Mouse (Mus musculus): ENCODE measurements around the gene Csrnp2. TPM values are rescaled to one million over a fixed set of nuclear protein-coding genes. Genes with fewer than 3 reads are reported as not detected.
A peak's percentile ranks its signal among the peaks of the same experiment; 100 is the strongest.
"Not testable (repeated sequence)": the region's sequence is repeated elsewhere in the genome, so short reads cannot be mapped to it uniquely, and the experiment has no call there.

Csrnp2 gene
- polyA plus RNA-seq, 1 experiment from 2014 or later = 11.3 TPM

DNA sequence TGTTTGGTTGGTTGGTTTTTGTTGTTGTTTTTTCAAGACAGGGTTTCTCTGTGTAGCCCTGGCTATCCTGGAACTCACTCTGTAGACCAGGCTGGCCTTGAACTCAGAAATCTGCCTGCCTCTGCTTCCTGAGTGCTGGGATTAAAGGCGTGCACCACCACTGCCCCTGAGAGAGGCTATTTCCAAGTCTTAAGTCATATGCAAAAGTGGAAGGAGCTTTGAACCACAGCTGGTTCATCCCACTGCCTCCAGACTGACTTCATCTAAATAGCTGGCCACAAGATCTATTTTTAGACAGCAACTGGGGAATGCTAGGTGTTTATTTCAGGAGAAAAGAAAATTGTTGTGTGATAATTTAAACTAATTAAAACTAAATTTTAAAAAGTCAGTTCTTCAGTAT, 7.0 kb downstream of the Csrnp2 start:
- peaks cover 60% of the 10 kb centered on the region for H3K36me3 ChIP-seq (ENCODE audit: control insufficient read depth, insufficient read depth, low read length)
- H3K4me2 ChIP-seq (ENCODE audit: low read length); H3K27ac ChIP-seq (ENCODE audit: low read depth); H3K9me3 ChIP-seq (ENCODE audit: control insufficient read depth, low read length); H3K9ac ChIP-seq (ENCODE audit: low read length); H3K4me3 ChIP-seq (ENCODE audit: low read depth, low read length); DNase-seq (ENCODE audit: low spot score); ATAC-seq (replicated peaks; ENCODE audit: low FRiP score, low TSS enrichment, low read depth); H3K27me3 ChIP-seq (replicated peaks; ENCODE audit: control insufficient read depth, insufficient read depth, low read length): not testable (repeated sequence)
- peaks cover 24% of the 10 kb centered on the region for H3K4me1 ChIP-seq (replicated peaks; ENCODE audit: control insufficient read depth, insufficient read depth, low read length)
- WGBS = 95% methylated on average over 1 of the region's 1 CpGs

DNA sequence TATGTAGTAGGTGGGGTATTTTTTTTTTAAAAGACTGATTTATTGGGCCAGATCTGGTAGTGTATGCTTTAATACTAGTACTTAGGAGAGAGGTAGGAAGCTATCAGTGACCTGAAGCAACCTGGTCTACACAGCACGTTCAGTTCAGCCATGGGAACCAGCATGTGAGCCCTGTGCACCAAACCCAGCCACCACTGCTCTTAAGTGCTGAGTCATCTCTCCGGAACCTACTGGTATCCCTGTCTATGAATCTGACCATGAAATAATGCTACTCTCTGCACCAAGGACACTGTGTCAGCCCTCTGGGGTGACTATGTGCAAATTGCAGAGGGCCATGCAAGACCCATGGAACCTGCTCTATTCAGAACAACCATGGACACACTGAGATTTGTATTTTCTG, 8.2 kb downstream of the Csrnp2 start:
- Histone ChIP-seq H3K9me3 (ENCODE audit: control insufficient read depth, low read length) (no peaks in the 10 kb centered on the region), H3K4me1 (replicated peaks; ENCODE audit: control insufficient read depth, insufficient read depth, low read length) (peaks cover 12% of the 10 kb centered on the region), H3K9ac (ENCODE audit: low read length) (no peak overlapping the region), H3K36me3 (ENCODE audit: control insufficient read depth, insufficient read depth, low read length) (peaks cover 72% of the 10 kb centered on the region), H3K4me3 (ENCODE audit: low read depth, low read length) (no peak overlapping the region), H3K27me3 (replicated peaks; ENCODE audit: control insufficient read depth, insufficient read depth, low read length) (no peaks in the 10 kb centered on the region), H3K27ac (ENCODE audit: low read depth) (no peak overlapping the region), H3K4me2 (ENCODE audit: low read length) (no peak overlapping the region)
- no peak for DNase-seq (ENCODE audit: low spot score)
- 91% methylated on average over 2 of the region's 2 CpGs for WGBS
- ATAC-seq (replicated peaks; ENCODE audit: low FRiP score, low TSS enrichment, low read depth) = no peak

DNA sequence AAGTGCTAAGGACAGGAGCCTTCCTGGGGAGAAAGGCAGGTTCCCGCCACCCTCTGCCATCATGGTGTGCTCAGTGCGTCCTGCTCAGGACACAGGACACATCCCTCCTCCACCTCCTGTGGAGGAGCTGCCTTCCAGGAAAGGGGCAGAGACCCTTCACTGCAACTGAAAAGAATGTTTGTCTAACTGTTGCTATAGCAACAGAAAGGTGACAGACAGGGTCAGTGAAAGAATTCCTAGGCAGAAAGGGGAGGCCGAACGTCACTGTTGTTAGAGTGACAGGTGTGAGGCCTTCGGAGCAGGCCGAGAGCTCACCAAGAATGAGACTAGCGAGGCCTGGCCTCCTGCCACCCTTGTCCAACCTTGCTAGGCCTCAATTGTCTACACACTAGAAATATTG, 8.8 kb downstream of the Csrnp2 start:
- peaks cover 6% of the 10 kb centered on the region for H3K4me1 ChIP-seq (replicated peaks; ENCODE audit: control insufficient read depth, insufficient read depth, low read length)
- H3K27me3 ChIP-seq (replicated peaks; ENCODE audit: control insufficient read depth, insufficient read depth, low read length) = no peaks in the 10 kb centered on the region
- H3K36me3 ChIP-seq (ENCODE audit: control insufficient read depth, insufficient read depth, low read length) = peaks cover 78% of the 10 kb centered on the region
- H3K4me3 ChIP-seq (ENCODE audit: low read depth, low read length) = no peak overlapping the region
- DNase-seq (ENCODE audit: low spot score) = no peak
- no peaks in the 10 kb centered on the region for H3K9me3 ChIP-seq (ENCODE audit: control insufficient read depth, low read length)
- H3K9ac ChIP-seq (ENCODE audit: low read length) = no peak overlapping the region
- WGBS = 43% methylated on average over 7 of the region's 7 CpGs
- no peak overlapping the region for H3K4me2 ChIP-seq (ENCODE audit: low read length)
- ATAC-seq (replicated peaks; ENCODE audit: low FRiP score, low TSS enrichment, low read depth) = no peak
- no peak overlapping the region for H3K27ac ChIP-seq (ENCODE audit: low read depth)

DNA sequence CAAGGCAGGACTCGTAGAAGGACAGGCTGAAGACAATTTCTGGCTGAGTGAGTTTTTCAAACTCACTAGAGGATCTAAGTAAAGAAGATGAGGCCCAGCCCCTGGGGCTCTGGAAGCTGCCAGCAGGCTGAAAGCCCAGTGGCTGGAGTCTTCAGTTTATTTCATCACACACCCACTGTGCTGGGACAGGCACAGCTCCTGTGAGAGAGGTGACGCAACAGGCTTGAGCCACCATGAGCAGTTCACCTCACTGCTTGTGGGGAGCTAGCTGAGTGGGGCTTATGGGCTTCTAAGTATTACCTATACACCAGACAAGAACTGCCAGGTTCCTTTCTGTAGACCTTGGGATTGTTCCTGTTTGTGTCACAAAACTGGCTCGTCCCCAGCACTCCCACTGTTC, 9.7 kb downstream of the Csrnp2 start:
- no peak for ATAC-seq (replicated peaks; ENCODE audit: low FRiP score, low TSS enrichment, low read depth)
- Histone ChIP-seq H3K27ac (ENCODE audit: low read depth) (no peak overlapping the region), H3K4me3 (ENCODE audit: low read depth, low read length) (no peak overlapping the region), H3K27me3 (replicated peaks; ENCODE audit: control insufficient read depth, insufficient read depth, low read length) (no peaks in the 10 kb centered on the region), H3K4me1 (replicated peaks; ENCODE audit: control insufficient read depth, insufficient read depth, low read length) (peaks cover 4% of the 10 kb centered on the region), H3K9me3 (ENCODE audit: control insufficient read depth, low read length) (no peaks in the 10 kb centered on the region), H3K9ac (ENCODE audit: low read length) (no peak overlapping the region), H3K36me3 (ENCODE audit: control insufficient read depth, insufficient read depth, low read length) (peaks cover 86% of the 10 kb centered on the region), H3K4me2 (ENCODE audit: low read length) (no peak overlapping the region)
- WGBS = 88% methylated on average over 3 of the region's 3 CpGs
- no peak for DNase-seq (ENCODE audit: low spot score)

DNA sequence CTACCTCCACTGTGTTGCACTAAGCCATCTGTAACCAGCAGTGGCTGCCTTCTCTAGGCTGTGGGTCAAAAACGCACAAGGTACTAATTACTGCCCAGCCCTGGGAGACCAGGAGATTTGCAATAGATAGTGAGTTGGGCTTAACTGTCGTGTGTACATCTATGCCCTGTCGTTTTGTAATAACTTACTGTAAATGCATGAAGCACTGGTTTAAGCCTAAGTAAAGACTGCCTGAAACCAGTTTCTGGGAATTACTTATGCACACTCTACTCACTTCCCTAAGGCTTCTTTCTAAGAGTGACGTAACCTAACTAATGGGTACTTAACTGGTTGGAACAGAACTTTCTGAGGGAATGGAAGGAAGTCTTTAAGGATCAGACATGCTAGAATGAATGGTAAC, 16.4 kb downstream of the Csrnp2 start:
- no peaks in the 10 kb centered on the region for H3K4me1 ChIP-seq (replicated peaks; ENCODE audit: control insufficient read depth, insufficient read depth, low read length)
- H3K4me2 ChIP-seq (ENCODE audit: low read length) = no peak overlapping the region
- H3K27ac ChIP-seq (ENCODE audit: low read depth) = no peak overlapping the region
- no peak overlapping the region for H3K4me3 ChIP-seq (ENCODE audit: low read depth, low read length)
- ATAC-seq (replicated peaks; ENCODE audit: low FRiP score, low TSS enrichment, low read depth) (no peak), DNase-seq (ENCODE audit: low spot score) (no peak)
- H3K36me3 ChIP-seq (ENCODE audit: control insufficient read depth, insufficient read depth, low read length) = peaks cover 95% of the 10 kb centered on the region
- no peak overlapping the region for H3K9ac ChIP-seq (ENCODE audit: low read length)
- WGBS = 82% methylated on average over 4 of the region's 4 CpGs
- H3K9me3 ChIP-seq (ENCODE audit: control insufficient read depth, low read length) = no peaks in the 10 kb centered on the region
- no peaks in the 10 kb centered on the region for H3K27me3 ChIP-seq (replicated peaks; ENCODE audit: control insufficient read depth, insufficient read depth, low read length)

DNA sequence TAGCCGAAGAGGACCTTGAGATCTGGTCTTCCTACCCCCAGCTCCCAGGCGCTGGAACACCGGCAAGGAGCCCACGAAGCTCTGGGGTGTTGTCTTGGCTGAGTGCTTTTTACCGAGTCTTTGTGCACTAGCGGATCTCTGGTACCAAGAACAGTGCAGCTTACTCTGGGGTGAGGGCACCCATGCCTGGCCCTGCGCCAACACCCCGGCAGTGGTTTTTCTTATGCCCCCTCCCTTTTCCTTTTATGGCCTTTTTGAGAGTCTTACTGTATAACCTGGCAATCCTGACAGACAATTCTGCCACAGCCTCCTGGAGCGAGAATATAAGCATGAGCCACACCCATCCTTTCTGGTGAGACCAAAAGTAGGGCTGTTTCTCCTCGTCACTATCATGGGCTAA, 16.9 kb downstream of the Csrnp2 start:
- H3K4me3 ChIP-seq (ENCODE audit: low read depth, low read length) = no peak overlapping the region
- WGBS = 78% methylated on average over 10 of the region's 10 CpGs
- H3K4me2 ChIP-seq (ENCODE audit: low read length) = no peak overlapping the region
- no peak overlapping the region for H3K27ac ChIP-seq (ENCODE audit: low read depth)
- DNase-seq (ENCODE audit: low spot score) = no peak
- no peaks in the 10 kb centered on the region for H3K27me3 ChIP-seq (replicated peaks; ENCODE audit: control insufficient read depth, insufficient read depth, low read length)
- peaks cover 96% of the 10 kb centered on the region for H3K36me3 ChIP-seq (ENCODE audit: control insufficient read depth, insufficient read depth, low read length)
- no peaks in the 10 kb centered on the region for H3K4me1 ChIP-seq (replicated peaks; ENCODE audit: control insufficient read depth, insufficient read depth, low read length)
- no peak for ATAC-seq (replicated peaks; ENCODE audit: low FRiP score, low TSS enrichment, low read depth)
- H3K9ac ChIP-seq (ENCODE audit: low read length) = no peak overlapping the region
- H3K9me3 ChIP-seq (ENCODE audit: control insufficient read depth, low read length) = no peaks in the 10 kb centered on the region

DNA sequence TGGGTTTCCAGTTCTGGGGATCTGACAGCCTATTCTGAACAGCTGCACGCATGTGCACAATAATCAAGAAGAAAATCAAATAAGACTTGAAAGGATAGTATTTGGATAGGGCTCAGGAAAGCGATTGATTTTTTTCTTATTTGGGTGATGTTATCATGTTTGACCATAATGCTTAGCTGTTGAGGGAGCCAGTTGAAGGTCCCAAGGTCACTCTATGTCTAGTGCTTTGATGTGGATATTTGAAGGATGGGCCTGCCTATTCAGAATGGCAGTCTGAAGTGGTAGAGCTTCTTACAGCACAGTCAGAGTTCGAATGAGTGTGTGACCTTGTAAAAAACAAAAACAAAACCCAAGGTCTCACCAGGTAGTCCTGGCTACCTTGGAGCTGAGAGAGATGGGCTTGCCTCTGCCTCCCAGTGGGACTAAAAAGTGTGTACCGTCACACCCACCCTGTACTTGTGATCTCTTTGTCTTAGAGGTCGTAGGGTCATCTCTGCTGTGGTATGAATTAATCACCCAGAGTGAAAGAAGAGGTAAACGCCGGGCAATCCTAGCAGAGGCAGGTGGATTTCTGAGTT, 21.3 kb downstream of the Csrnp2 start:
- no peaks in the 10 kb centered on the region for H3K27me3 ChIP-seq (replicated peaks; ENCODE audit: control insufficient read depth, insufficient read depth, low read length)
- 69% methylated on average over 7 of the region's 7 CpGs for WGBS
- no peak overlapping the region for H3K9ac ChIP-seq (ENCODE audit: low read length)
- H3K4me3 ChIP-seq (ENCODE audit: low read depth, low read length) = no peak overlapping the region
- no peaks in the 10 kb centered on the region for H3K9me3 ChIP-seq (ENCODE audit: control insufficient read depth, low read length)
- peaks cover 75% of the 10 kb centered on the region for H3K36me3 ChIP-seq (ENCODE audit: control insufficient read depth, insufficient read depth, low read length)
- no peak overlapping the region for H3K27ac ChIP-seq (ENCODE audit: low read depth)
- peaks cover 11% of the 10 kb centered on the region for H3K4me1 ChIP-seq (replicated peaks; ENCODE audit: control insufficient read depth, insufficient read depth, low read length)
- H3K4me2 ChIP-seq (ENCODE audit: low read length) = no peak overlapping the region
- ATAC-seq (replicated peaks; ENCODE audit: low FRiP score, low TSS enrichment, low read depth) (no peak), DNase-seq (ENCODE audit: low spot score) (no peak)

DNA sequence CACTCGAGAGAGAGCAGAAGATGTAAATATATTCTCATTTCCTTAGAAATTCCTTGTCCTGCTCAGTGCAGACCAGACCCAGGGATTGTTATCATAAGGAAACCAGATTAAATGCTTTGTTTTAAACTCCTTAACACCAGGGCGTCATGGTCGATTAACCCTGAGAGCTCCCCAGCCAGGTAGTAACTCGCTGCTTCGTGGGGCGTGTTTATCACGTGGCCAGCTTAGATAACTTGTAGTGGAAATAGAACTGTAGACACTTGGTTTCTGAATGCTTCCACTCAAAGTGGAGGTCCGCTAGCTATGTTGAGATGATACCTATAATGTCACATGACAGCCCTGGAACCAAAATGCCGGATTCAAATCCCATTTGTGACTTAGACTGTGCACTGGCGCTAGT, 25.3 kb downstream of the Csrnp2 start:
- Histone ChIP-seq H3K36me3 (ENCODE audit: control insufficient read depth, insufficient read depth, low read length) (peaks cover 36% of the 10 kb centered on the region), H3K27me3 (replicated peaks; ENCODE audit: control insufficient read depth, insufficient read depth, low read length) (no peaks in the 10 kb centered on the region), H3K4me1 (replicated peaks; ENCODE audit: control insufficient read depth, insufficient read depth, low read length) (peaks cover 14% of the 10 kb centered on the region), H3K27ac (ENCODE audit: low read depth) (no peak overlapping the region), H3K4me3 (ENCODE audit: low read depth, low read length) (peak overlapping the region; percentile 63), H3K4me2 (ENCODE audit: low read length) (peak overlapping the region; percentile 80), H3K9me3 (ENCODE audit: control insufficient read depth, low read length) (no peaks in the 10 kb centered on the region), H3K9ac (ENCODE audit: low read length) (peak overlapping the region; percentile 78)
- DNase-seq (ENCODE audit: low spot score) (no peak), ATAC-seq (replicated peaks; ENCODE audit: low FRiP score, low TSS enrichment, low read depth) (no peak)
- 55% methylated on average over 10 of the region's 10 CpGs for WGBS

DNA sequence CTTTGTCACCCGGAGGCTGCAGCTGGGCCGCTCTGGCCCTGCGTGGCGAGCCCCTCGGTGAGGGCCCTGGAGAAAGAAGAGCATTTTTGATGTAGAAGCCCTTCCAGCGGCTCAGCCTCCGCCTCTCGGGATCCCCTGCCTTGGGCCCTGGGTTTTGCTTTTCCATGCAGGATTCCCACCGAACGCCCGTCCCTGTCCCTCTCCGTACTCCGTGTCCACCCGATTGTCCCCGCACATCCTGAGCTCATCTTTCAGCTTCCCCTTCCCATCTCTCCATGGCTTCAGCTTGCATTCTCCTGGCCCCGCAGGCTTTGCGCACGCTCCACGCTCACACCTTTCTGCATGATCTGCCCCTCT, 26.1 kb downstream of the Csrnp2 start:
- WGBS = 0% methylated on average over 19 of the region's 19 CpGs
- H3K27me3 ChIP-seq (replicated peaks; ENCODE audit: control insufficient read depth, insufficient read depth, low read length) = no peaks in the 10 kb centered on the region

More for the DNA sequence above, 26.1 kb downstream of the Csrnp2 start:
- H3K4me3 ChIP-seq (ENCODE audit: low read depth, low read length) = peak overlapping the region; percentile 63
- peak overlapping the region; percentile 66 for H3K27ac ChIP-seq (ENCODE audit: low read depth)
- H3K9ac ChIP-seq (ENCODE audit: low read length) = peak overlapping the region; percentile 78
- H3K9me3 ChIP-seq (ENCODE audit: control insufficient read depth, low read length) = no peaks in the 10 kb centered on the region
- peak overlapping the region; percentile 80 for H3K4me2 ChIP-seq (ENCODE audit: low read length)
- peaks cover 29% of the 10 kb centered on the region for H3K36me3 ChIP-seq (ENCODE audit: control insufficient read depth, insufficient read depth, low read length)
- no peak; the same call in 1 of the 2 replicates for ATAC-seq (replicated peaks; ENCODE audit: low FRiP score, low TSS enrichment, low read depth)
- no peak for DNase-seq (ENCODE audit: low spot score)
- peaks cover 14% of the 10 kb centered on the region for H3K4me1 ChIP-seq (replicated peaks; ENCODE audit: control insufficient read depth, insufficient read depth, low read length)

Data from intestine, embryonic 14.5 days (tissue).